Mouse (Mus musculus) neutrophil, adult 65 days (primary cell): Measurements from ENCODE around the gene Pqlc2. TPM values are rescaled to one million over a fixed set of nuclear protein-coding genes. Genes with fewer than 3 reads are reported as not detected.

Source experiments
- total RNA-seq: library from RNA; stranded (reverse); gene quantifications from 2 replicates; pipeline ENCODE4 v1.2.4, GENCODE M21; 2023

Gene Pqlc2
- 5.6 and 6.7 TPM in 2 replicates for total RNA-seq

GRCm38 (mm10) chr4:139310171-139310898, at the start of gene Pqlc2, which contains the start of gene Akr7a5:
Gene Pqlc2 (minus strand): TSS chr4:139310708.
Gene Akr7a5 (plus strand): TSS chr4:139310744.

GRCm38 (mm10) chr4:139351931-139352711, 41.6 kb upstream of the Pqlc2 start, which contains the start of the genes Mrto4, Emc1 and Ubr4:
Gene Mrto4 (minus strand): TSS chr4:139352576.
Gene Emc1 (plus strand): TSS chr4:139352587.
Gene Ubr4 (plus strand): TSS chr4:139352609.

Other genes with a start within 250 kb of the Pqlc2 start
- not detected in 2 replicates for gene Htr6, start 235.1 kb downstream of the Pqlc2 start, total RNA-seq
- gene Nbl1, start 217.7 kb downstream of the Pqlc2 start, total RNA-seq, result 0.43 TPM in 1 of 2 replicates, not detected in the other
- gene Minos1, start 179.6 kb downstream of the Pqlc2 start, total RNA-seq, result 52.8 and 94.4 TPM in 2 replicates
- 541 and 553 TPM in 2 replicates for gene Capzb, start 117.8 kb downstream of the Pqlc2 start, total RNA-seq
- gene Akr7a5, start within 50 bp of the Pqlc2 start, total RNA-seq, result 3.0 and 3.8 TPM in 2 replicates
- gene Mrto4, start 41.9 kb upstream of the Pqlc2 start, total RNA-seq, result 32.0 and 41.3 TPM in 2 replicates
- 18.8 and 32.2 TPM in 2 replicates for gene Emc1, start 41.9 kb upstream of the Pqlc2 start, total RNA-seq
- gene Ubr4, start 41.9 kb upstream of the Pqlc2 start, total RNA-seq, result 183 and 252 TPM in 2 replicates
- gene Iffo2, start 219.8 kb upstream of the Pqlc2 start, total RNA-seq, result 5.3 and 5.7 TPM in 2 replicates